Mouse (Mus musculus): ENCODE measurements around the gene Pik3ap1. TPM values are rescaled to one million over a fixed set of nuclear protein-coding genes. Genes with fewer than 3 reads are reported as not detected.

Gene Pik3ap1
- total and polyA plus RNA-seq, 3 experiments, result 26.7 to 106 (median 37.4) TPM

DNA sequence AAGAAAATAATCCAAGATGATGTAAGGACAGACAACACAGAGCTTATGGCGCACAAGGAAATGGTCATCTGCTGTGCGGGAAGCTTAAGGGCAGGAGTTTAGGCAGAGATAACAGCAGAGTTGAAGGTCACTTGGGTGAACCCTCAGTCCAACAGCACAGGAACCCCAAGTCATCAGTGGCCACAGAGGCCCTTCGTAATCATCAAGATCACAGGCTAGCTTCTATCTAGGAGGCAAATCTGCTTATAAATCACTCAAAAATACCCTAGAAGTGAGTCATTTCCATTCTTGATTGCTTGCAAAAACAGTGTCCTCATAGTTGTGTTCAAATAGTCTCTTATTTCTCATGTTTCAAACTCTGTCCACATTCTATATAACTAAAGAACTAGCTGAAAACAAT, 136.6 kb downstream of the Pik3ap1 start:
- H3K27me3 ChIP-seq (replicated peaks), result no peaks in the 10 kb centered on the region
- DNase-seq (ENCODE audit: extremely low read depth), result no peak
- no peak overlapping the region for H3K4me3 ChIP-seq (replicated peaks in 1 of 3; ENCODE audit: low read depth in 2 of 3, low read length in 2 of 3, poor library complexity in 1 of 3)
- TF ChIP-seq KAT2A (IDR thresholded peaks at IDR 0.05; ENCODE audit: insufficient replicate concordance, low read length) (no peak), POLR2AphosphoS2 (IDR thresholded peaks at IDR 0.05; ENCODE audit: low read depth, low read length) (no peak), MYC (IDR thresholded peaks at IDR 0.05; ENCODE audit: low read depth, low read length) (no peak)
- no peak overlapping the region for H3K4me2 ChIP-seq (ENCODE audit: insufficient read depth, low read depth, poor library complexity, severe bottlenecking)
- H3K79me2 ChIP-seq (replicated peaks; ENCODE audit: control insufficient read depth, extremely low read depth, insufficient read depth, poor library complexity, severe bottlenecking), result peaks cover 26% of the 10 kb centered on the region
- H3K9me3 ChIP-seq (replicated peaks; ENCODE audit: low read length), result no peaks in the 10 kb centered on the region
- no peaks in the 10 kb centered on the region for H3K4me1 ChIP-seq (ENCODE audit: control insufficient read depth in 1 of 2, insufficient read depth in 2 of 2)
- H3K36me3 ChIP-seq (replicated peaks in 1 of 2; ENCODE audit: control insufficient read depth in 1 of 2, insufficient read depth in 1 of 2, low read length in 1 of 2), result peaks cover 36 to 75% of the 10 kb centered on the region in 2 experiments
- H3K27ac ChIP-seq (ENCODE audit: insufficient read depth, low read depth), result no peak overlapping the region
- in situ Hi-C loops (cut with MboI; ENCODE audit: low pct_ligation_motif_present, low pct_unique_long_range_greater_than_20kb, low sequenced_read_pairs), result no loop called here
- H3K9ac ChIP-seq (ENCODE audit: insufficient read depth, low read depth), result no peak overlapping the region
- dilution Hi-C loops (cut with MboI; ENCODE audit: extremely low pct_ligation_motif_present, extremely low pct_unique_long_range_greater_than_20kb, low sequenced_read_pairs), result no loop called here

DNA sequence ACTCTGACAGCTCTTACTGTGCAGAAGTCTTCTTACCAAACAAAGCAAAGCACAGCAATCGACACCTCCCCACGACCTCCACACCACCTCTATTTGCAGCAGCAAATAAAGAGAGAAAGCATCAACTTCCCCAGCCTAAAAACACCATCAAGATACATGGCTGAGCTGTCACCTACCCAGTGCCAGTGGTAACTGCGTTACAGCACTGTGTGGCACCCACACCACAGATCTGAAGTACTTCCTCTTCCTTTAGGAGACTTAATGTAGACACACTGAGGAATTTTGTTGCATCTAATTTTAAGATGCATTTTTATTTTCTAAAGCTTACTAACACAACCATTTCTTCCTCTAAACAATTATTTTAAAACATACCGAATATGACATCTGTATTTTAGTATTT, 138.6 kb downstream of the Pik3ap1 start:
- no peaks in the 10 kb centered on the region for H3K9me3 ChIP-seq (replicated peaks; ENCODE audit: low read length)
- in situ Hi-C loops (cut with MboI; ENCODE audit: low pct_ligation_motif_present, low pct_unique_long_range_greater_than_20kb, low sequenced_read_pairs) (no loop called here), dilution Hi-C loops (cut with MboI; ENCODE audit: extremely low pct_ligation_motif_present, extremely low pct_unique_long_range_greater_than_20kb, low sequenced_read_pairs) (no loop called here)
- H3K36me3 ChIP-seq (replicated peaks in 1 of 2; ENCODE audit: control insufficient read depth in 1 of 2, insufficient read depth in 1 of 2, low read length in 1 of 2), result peaks cover 42 to 86% of the 10 kb centered on the region in 2 experiments
- H3K79me2 ChIP-seq (replicated peaks; ENCODE audit: control insufficient read depth, extremely low read depth, insufficient read depth, poor library complexity, severe bottlenecking), result peaks cover 14% of the 10 kb centered on the region
- TF ChIP-seq SMC3 (IDR thresholded peaks at IDR 0.05; ENCODE audit: low read depth, low read length) (no peak), ELF1 (IDR thresholded peaks at IDR 0.05; ENCODE audit: low read depth, low read length) (no peak), SIN3A (IDR thresholded peaks at IDR 0.05; ENCODE audit: low read length) (no peak), E2F4 (IDR thresholded peaks at IDR 0.05; ENCODE audit: insufficient replicate concordance, low read depth, low read length) (no peak), MAX (IDR thresholded peaks at IDR 0.05; ENCODE audit: low read length) (no peak), TCF12 (IDR thresholded peaks at IDR 0.05; ENCODE audit: low read depth, low read length) (no peak), CHD1 (IDR thresholded peaks at IDR 0.05; ENCODE audit: low read depth, low read length) (no peak), NRF1 (IDR thresholded peaks at IDR 0.05; ENCODE audit: low read depth, low read length) (no peak), ZKSCAN1 (IDR thresholded peaks at IDR 0.05; ENCODE audit: borderline replicate concordance, low read depth, low read length) (no peak), HCFC1 (IDR thresholded peaks at IDR 0.05; ENCODE audit: low read depth, low read length) (no peak), NELFE (IDR thresholded peaks at IDR 0.05; ENCODE audit: low read depth, low read length) (no peak), USF2 (conservative IDR thresholded peaks at IDR 0.05; ENCODE audit: low read depth, low read length) (no peak), USF1 (IDR thresholded peaks at IDR 0.05; ENCODE audit: low read depth, low read length) (no peak), POLR2AphosphoS2 (IDR thresholded peaks at IDR 0.05; ENCODE audit: low read depth, low read length) (no peak), MEF2A (IDR thresholded peaks at IDR 0.05; ENCODE audit: borderline replicate concordance, low read depth, low read length) (no peak)
- H3K9ac ChIP-seq (ENCODE audit: insufficient read depth, low read depth), result no peak overlapping the region
- no peak overlapping the region for H3K4me3 ChIP-seq (replicated peaks in 1 of 3; ENCODE audit: low read depth in 2 of 3, low read length in 2 of 3, poor library complexity in 1 of 3)
- H3K4me1 ChIP-seq (ENCODE audit: control insufficient read depth in 1 of 2, insufficient read depth in 2 of 2), result no peaks in the 10 kb centered on the region
- H3K27me3 ChIP-seq (replicated peaks), result no peaks in the 10 kb centered on the region
- DNase-seq (ENCODE audit: extremely low read depth), result no peak
- H3K4me2 ChIP-seq (ENCODE audit: insufficient read depth, low read depth, poor library complexity, severe bottlenecking), result no peak overlapping the region
- H3K27ac ChIP-seq (ENCODE audit: insufficient read depth, low read depth), result no peak overlapping the region

Measured in CH12.LX (cell line).